Mouse (Mus musculus) mesoderm, embryonic 11.5 days (tissue): Measurements from ENCODE around the gene Gm14226.
"Not testable (repeated sequence)": the region's sequence is repeated elsewhere in the genome, so short reads cannot be mapped to it uniquely, and the experiment has no call there.

Experiments used
- DNase-seq: peaks from one replicate; pipeline ENCODE4 v3.0.0-alpha.2; 2012; ENCODE audit warnings: low read depth, low spot score

Gene Gm14226

DNA sequence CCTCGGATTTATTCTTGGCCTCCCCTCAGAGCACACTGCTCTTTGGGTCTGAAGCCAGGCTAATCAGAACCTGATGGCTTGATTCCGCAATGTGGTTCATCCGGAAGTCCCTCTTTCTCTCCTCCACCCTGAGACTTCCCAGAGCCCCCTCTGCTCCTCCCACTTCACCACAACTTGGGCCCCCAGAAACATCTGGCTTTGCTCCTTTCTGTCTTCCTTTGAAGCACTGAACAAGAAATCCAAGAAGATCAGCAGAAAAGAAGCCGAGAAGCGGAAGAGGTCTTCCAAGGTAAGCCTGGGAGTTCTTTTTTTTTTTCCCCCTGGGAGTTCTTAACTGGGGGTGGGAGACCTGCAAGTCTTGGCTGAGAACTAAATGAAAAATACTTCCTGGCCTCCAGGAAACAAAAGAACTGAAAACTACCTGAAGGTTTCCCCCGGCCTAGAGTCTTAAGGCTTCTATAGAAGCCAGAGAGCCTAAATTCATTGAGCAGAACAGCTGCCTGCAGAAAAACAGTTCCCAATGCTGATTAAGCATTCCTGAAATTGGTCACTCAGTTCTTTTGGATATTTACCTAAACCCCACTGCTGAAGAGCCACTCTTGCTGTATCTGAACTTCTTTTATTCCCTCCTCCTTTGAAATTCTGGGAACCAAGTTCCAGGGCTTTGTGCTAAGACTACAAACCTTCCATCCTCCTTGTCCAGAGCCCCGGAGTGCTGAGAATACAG, 29.5 kb downstream of the Gm14226 start:
- DNase-seq: peak; percentile 39

DNA sequence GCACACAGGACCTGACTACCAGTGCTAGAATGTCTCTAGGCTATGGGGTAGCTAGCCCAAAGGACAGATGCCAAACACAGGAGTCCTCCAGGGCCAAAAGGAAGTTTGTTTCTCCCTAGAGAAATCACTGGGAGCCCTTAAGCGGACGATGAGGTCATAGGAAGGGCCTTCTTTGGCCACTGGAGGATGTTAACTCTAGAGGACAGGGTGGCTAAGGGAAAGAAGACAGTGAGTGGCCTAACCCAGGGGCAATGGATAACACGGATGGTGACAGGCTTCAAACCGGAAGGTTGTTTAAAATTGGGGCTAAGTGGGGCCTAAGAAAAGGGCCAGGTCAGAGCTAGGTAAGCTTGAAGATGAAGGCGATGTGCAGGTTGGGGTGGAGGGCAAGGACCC, 32.0 kb downstream of the Gm14226 start:
- DNase-seq: peak; percentile 20

DNA sequence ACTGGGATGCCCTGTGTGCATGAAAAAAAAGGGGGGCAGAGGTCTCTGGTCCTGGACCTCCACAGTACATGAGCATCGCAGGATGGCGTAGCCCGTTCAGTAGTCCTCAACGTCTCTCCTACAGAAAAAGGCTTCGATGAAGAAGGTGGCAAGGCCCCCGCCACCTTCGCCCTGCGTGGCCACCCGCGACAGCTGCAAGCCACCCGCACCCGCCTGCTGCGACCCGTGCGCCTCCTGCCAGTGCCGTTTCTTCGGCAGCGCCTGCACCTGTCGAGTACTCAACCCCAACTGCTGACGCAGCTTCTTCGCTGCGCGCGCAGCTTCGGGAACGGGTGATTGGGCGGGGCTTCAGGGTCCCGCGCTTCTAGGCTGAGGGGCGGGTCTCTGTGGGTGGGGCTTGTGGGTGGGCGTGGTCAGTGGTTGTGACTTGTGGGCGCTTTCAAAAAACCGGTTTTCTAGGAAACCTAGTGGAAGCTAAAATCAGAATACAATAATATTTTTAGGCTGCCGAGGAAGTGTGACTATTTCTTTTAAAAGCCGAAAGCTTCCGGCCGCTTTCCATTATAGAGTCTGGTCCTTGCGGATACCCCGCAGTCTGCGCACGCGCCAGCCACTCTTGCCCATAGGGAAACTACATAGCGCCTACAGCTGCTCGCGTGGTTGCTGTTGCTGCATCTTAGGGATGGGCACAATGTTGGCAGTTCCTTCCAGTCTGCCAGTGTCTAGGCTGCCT, 32.6 kb downstream of the Gm14226 start:
- DNase-seq: peak; percentile 97

DNA sequence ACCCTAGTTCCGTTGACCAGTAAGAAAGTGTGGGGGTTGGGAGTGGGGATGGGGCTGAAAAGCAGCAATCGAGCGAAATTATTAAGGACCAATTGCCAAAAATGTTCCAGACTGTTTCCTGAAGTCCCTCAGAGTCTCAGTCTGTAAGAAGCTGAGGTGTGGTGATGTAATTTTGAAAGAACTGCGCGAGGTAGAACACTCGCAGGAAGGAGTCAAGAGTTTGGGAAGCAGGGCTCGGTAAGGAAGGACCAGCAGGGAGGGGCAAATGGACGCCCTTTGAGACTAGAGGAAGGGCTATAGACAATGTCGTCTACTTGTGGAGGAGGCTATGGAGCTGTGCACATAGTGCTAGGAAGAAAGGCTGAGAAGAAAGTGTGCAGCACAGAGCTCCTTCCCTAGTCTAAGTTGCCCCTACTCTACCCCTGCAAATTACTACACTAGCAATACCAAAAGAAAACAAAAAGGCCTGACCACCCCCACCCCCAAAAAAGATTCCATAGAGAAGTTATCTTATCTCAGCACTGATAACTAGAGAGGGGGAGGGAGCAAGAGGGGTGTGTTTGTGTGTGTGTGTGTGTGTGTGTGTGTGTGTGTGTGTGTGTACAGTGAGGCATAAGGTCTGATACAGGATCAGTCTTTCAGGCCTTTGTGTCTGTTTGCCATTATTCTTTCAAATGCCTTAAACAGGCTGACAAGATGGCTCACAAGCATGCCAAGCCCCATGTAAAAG, 33.7 kb downstream of the Gm14226 start:
- no peak for DNase-seq

DNA sequence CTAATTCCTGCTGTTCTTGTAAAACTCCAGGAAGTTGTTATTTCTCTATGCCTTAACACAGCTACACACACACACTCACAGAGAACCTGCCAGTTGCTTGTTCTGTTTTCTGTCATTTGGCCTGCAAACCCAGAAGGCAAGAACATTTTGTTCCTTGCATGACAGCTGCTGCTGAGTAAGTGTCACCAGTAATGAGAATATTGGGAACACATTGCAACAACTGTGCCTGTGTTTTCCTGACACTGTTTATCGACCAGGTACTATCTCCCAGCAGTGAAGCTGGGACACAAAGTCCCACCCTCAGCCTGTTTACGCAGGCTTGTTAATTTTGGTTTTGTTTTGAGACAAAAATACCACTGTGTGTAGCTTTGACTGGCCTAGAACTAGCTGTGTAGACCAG, 34.6 kb downstream of the Gm14226 start:
- DNase-seq: no peak

DNA sequence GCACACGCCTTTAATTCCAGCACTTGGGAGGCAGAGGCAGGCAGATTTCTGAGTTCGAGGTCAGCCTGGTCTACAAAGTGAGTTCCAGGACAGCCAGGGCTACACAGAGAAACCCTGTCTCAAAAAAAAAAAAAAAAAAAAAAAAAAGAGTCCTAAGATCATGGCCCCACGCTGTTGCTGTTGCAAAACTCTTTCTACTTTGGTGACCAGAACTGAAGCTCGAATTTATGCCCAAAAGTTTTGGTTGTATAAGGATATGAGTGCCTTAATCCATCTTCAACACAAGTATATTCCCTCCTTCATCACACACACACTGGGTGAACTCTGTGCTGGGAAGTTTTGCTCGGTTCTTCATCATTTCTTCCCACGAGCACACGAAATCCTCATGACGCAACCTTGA, 35.4 kb downstream of the Gm14226 start:
- not testable (repeated sequence) for DNase-seq

DNA sequence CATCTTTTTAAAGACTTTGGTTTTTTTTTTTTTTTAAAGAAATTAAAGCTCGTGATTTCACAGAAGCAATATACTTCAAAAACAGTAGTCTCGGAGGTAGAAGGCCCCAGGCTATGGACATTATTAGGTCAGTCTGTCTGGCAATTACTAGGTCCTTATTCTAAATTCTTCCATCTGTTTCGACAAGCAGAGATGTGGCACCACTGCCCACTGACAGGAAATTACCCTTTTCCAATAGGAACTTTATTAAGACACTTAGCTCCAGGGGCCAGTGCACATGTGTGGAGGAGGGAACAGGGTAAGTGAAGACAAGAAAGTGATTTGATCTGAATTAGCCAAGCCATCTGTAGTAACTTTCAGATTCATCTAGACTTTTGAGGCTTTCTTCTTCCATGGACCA, 36.6 kb downstream of the Gm14226 start:
- no peak for DNase-seq

DNA sequence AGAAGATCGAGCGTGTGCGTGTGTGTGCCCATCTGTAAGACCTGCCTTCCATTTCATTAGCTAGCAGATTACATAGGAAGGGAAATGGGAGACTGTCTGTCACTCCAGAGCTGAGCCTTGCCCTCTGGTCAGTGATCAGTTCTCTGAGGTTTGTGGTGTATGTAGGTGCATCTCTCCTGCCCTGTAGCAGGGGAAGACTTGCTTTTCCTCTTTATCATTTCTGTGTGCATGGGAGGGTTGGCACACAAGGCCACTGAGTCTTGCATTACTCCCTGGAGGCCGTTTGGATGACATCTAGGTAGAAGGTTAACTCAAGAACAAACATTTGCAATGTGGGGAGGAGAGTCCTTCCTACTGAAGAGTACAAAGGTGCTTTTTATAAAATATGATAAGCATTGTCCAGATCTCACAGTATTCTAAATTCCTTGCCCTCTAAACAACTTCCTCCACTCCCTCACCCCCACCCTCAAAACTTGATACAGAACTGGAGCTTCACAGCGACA, 38.1 kb downstream of the Gm14226 start:
- no peak for DNase-seq

DNA sequence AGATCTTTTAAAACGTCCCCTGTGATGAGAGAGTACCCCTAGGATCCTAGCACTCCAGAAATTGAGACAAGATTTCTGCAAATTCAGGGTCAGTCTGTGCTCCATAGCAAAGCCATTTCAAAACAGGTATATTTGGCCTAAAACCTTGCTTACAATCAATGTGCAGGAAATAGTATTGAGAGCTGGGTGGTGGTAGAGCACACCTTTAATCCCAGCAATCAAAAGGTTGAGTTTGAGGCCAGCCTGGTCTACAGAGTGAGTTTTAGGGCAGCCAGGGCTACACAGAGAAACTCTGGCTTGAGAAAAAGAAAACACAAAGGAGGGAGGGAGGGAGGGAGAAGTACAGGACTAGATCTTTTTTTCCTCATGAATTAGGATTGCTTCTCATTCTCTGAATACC, 39.3 kb downstream of the Gm14226 start:
- DNase-seq: no peak

DNA sequence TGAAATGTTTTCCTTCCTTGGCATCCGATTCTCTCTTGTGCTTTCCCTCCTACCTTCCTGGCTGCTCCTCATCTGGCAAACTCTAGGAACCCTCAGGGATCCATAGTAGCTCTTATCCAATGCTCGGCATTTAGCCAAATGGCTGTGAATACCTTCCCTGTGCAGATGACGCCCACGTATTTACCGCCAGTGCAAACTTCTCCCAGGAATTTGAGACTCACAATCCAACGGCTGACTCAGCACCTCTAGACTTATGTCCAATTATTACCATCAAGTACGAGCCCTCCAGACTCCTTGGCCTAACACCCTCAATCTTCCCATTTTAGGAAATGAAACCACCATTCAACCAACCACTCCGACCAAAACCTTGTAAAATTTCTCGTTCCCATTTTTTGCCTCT, 53.0 kb downstream of the Gm14226 start:
- DNase-seq: no peak

DNA sequence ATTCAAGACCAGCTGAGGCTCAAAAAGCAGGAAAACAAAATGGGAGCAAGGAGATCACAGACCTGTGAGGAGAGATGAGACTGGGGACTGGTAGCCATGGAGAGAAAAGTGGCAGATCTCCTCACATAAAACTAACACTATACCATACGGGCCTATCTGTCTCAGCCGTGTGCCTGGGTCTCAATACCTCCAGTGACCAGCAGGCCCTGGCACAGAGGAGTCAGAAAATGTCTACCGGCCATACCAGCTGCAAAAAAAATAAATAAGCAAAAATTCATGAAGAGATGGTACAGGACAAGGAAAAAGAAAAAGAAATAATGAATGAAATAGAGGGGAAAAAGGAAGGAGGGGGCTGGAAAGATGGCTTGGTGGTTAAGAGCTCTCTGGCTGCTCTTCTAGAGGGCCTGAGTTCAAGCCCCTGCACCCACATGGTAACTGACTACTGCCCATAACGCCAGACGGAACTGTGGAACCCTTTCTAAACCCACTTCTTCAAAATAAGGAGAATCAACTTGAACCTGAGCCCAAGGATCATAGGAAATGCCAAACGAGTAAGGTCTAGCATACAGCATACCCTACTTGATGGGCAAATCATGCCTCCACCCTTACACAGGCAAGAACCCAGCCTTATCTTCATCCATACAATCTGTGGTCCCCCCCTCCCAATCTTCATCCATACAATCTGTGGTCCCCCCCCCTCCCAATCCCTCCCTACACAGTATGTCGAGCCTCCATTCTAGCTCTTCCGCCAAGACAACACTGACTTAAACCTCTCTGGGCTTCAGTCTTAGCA, 54.5 kb downstream of the Gm14226 start:
- no peak for DNase-seq

DNA sequence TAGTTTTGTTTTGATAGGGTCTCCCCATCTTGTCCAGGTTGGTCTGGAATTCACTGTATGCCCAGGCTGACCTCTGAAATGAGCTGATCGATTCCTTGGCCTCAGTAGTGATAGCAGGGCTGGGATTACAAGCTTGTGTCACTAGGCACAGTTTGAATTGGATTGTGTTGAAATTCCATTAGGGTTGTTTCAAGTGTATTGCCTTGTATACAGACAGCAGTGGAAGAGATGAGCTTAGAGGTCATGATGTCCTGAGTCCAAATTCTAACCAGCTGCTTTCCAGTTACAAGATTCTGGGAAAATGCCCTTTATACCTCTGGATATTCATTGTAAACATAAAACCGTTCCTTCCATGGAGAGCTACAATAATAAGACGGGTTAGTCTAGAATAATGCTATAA, 55.3 kb downstream of the Gm14226 start:
- no peak for DNase-seq

DNA sequence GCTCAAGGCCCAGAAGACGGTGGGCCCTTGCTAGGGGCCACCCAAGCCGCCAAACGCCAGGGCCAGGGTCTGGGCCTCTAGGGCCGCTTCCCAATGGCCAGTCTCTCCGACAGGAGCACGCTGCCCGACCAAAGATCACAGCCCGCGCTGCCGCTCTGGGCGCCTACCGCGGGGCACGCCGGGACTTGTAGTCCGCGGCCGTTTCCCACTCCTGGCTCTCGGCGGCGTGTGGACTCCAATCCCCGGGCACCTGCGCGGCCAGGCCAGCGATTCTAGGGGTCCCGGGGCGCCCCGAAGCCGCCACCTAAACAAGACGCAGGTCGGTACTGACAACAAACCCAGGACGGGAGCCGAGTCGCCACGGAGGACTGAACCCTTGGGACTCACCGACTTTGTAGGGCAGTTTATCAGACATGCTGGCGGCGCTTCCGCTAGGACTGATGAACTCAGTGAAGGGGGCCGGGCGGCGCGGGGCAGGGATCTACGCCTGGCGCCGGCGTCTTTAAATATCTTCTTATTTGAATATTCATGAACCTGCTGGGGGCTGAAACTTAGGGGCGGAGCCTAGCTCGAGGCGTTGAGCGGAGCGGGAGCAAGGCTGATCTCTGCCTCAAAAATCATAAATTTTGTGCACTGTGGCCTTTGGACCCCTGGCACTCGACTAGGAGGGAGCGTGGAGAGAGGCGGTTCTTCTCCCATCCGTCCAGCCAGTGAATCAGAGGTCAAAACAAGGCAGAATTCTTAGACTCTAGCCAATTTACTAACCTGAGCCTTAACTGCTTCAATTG, 56.1 kb downstream of the Gm14226 start, which contains the start of gene Ahcy:
TSS of gene Ahcy (minus strand) at position 520 of the 788 bp plus-strand sequence.
- DNase-seq: peak; percentile 93

DNA sequence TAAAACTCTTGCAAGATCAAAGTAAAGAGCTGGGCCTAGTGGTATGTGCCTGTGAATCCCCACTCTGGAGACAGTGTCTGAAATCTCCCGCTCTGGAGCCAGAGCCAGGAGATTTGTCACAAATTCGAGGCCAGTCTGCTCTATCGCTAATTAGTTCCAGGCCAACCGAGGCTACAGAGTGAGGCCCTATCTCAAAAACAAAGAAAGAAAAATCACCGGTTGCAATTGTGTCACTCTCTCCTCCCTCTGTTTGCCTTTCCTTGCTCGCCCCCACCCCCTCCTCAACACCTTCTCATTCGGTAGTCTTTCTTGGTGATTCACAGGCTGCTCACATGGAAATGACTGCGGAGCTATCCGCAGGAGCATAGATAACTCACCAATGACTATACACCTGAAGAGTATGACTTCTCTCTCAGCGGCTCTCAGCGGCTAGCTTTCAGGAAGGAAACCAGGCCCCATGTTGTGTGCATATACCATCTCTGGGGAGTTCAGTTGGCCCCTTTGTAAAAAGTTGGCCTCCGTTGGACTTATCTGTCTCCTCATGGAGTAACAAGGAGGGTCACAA, 56.8 kb downstream of the Gm14226 start:
- DNase-seq: no peak

DNA sequence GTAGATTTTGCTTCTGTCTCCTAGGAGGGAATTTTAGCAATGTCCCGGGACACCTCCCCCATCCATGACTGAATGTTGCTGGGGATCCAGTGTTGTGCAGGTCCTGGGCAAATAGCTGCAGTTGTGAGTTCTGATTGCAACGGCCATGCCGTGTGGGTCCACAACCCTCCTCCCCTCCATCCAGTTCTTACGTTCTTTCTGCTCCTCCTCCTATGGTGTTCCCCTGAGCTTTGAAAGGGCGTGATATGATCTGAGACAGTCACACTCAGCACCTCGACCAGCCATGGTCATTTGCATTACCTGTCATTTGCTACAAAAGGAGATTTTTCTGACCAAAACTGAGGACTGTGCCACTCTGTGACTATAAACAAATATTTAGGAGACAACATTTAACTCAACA, 57.6 kb downstream of the Gm14226 start:
- DNase-seq: no peak
